Mouse (Mus musculus) kidney, adult 2 months (tissue): ENCODE measurements around the gene Rassf5. TPM values are rescaled to one million over a fixed set of nuclear protein-coding genes. Genes with fewer than 3 reads are reported as not detected.
A peak's percentile ranks its signal among the peaks of the same experiment; 100 is the strongest.

Experiments used
- DNase-seq: peaks from one replicate; pipeline ENCODE4 v3.0.0; 2021
- H3K27ac ChIP-seq: fragments of 200-500 bp; 2 replicates; pipeline ENCODE4 v1.5.1; 2012; ENCODE audit warnings: low read depth, low read length, control low read depth, inconsistent platforms; ENCODE audit not compliant: insufficient read depth
- H3K27me3 ChIP-seq: fragments of 200-500 bp; replicated peaks from 2 replicates; pipeline ENCODE4 v1.6.1; 2012; ENCODE audit warnings: mild to moderate bottlenecking, moderate library complexity, low read length, inconsistent platforms; ENCODE audit not compliant: control insufficient read depth, insufficient read depth
- H3K36me3 ChIP-seq: fragments of 200-500 bp; 2 replicates; pipeline ENCODE4 v1.6.1; 2012; ENCODE audit warnings: mild to moderate bottlenecking, moderate library complexity, low read length, inconsistent platforms; ENCODE audit not compliant: control insufficient read depth, insufficient read depth
- H3K4me1 ChIP-seq: fragments of 200-500 bp; 2 replicates; pipeline ENCODE4 v1.6.1; 2011; ENCODE audit warnings: low read length; ENCODE audit not compliant: control insufficient read depth, insufficient read depth
- H3K4me3 ChIP-seq: fragments of 200-500 bp; 2 replicates; pipeline ENCODE4 v1.5.1; 2011; ENCODE audit warnings: mild to moderate bottlenecking, low read depth, low read length, control low read depth; ENCODE audit not compliant: insufficient read depth
- CTCF ChIP-seq: fragments of 200-500 bp; conservative IDR thresholded peaks from 2 replicates; pipeline ENCODE4 v1.5.1; 2011; ENCODE audit warnings: low read depth, mild to moderate bottlenecking, control low read depth, low read length, moderate library complexity, mixed read lengths; ENCODE audit not compliant: insufficient read depth, insufficient read length
- POLR2A ChIP-seq: fragments of 200-500 bp; IDR thresholded peaks from one replicate; pipeline ENCODE4 v1.6.1; 2011; ENCODE audit warnings: low read depth, low read length, control low read depth
- WGBS: fragments of 180-500 bp; shearing (Covaris S2); methylation state at CpG from one replicate; pipeline ENCODE4 v1.1.7; 2018; 5-methylcytosine and 5-hydroxymethylcytosine counted together
- polyA plus RNA-seq: library from polyadenylated mRNA; depleted of rRNA; stranded (reverse); fragments of >200 nt; gene quantifications from 2 replicates; pipeline ENCODE4 v1.2.3, GENCODE M21; 2012

Rassf5 gene
- polyA plus RNA-seq, 1 experiment, result 5.7 TPM

DNA sequence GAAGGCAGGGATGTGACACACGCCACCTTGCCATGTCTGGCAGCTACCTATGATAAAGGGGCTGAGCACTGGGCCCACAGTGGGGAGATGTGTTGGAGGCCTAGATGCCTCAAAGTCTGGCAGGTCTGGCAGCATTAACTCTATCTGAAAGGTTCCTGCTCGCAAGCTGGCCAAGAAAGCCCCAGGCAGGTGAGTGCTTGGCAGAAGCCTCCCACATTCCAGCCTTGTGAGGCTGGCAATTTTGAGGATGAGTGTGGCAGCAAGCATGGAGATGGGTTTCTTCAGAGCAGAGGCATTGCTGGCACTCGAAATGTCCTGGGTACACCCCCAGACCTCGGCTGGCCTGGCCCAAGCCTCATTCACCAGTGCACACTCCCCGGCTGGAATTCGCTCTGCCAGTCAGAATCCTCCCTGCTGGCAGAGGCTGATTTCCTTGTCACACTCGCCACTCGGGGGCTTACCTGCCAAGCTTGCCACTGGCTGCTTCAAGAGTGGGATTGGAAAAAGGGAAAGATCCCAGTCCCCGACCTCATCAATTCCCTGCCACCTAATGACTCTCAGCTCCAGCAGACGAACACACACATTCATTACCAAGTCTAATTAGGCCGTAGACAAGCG lies 5.4 kb downstream of the Rassf5 start:
- WGBS, result 76% methylated on average over 12 of the region's 12 CpGs
- H3K27ac ChIP-seq, result peak overlapping the region; percentile 28; the same call in 1 of the 2 replicates
- no peaks in the 10 kb centered on the region for H3K27me3 ChIP-seq
- no peaks in the 10 kb centered on the region for H3K36me3 ChIP-seq
- no peak for DNase-seq
- 0 out of 2 replicates have a peak, but pooled peaks cover 5% of the 10 kb centered on the region for H3K4me1 ChIP-seq
- H3K4me3 ChIP-seq, result no peak overlapping the region
- TF ChIP-seq CTCF (no peak), POLR2A (no peak)

GRCm38 (mm10) chr1:131238931-131239381 lies 6.1 kb downstream of the Rassf5 start:
- Histone ChIP-seq H3K27me3 (no peaks in the 10 kb centered on the region), H3K4me1 (0 out of 2 replicates have a peak, but pooled peaks cover 5% of the 10 kb centered on the region), H3K27ac (peak overlapping the region; percentile 28; the same call in 1 of the 2 replicates), H3K36me3 (no peaks in the 10 kb centered on the region), H3K4me3 (no peak overlapping the region)
- WGBS, result 48% methylated on average over 8 of the region's 8 CpGs
- TF ChIP-seq POLR2A, result no peak
- TF ChIP-seq CTCF, result no peak
- DNase-seq, result peak; percentile 79

GRCm38 (mm10) chr1:131236077-131236476 lies 9.0 kb downstream of the Rassf5 start:
- no peak for DNase-seq
- no peaks in the 10 kb centered on the region for H3K27me3 ChIP-seq
- no peak overlapping the region for H3K4me3 ChIP-seq
- no peaks in the 10 kb centered on the region for H3K4me1 ChIP-seq
- WGBS, result 74% methylated on average over 7 of the region's 7 CpGs
- TF ChIP-seq CTCF (no peak), POLR2A (no peak)
- H3K36me3 ChIP-seq, result no peaks in the 10 kb centered on the region
- H3K27ac ChIP-seq, result no peak overlapping the region

GRCm38 (mm10) chr1:131233527-131233926 lies 11.5 kb downstream of the Rassf5 start:
- H3K27ac ChIP-seq, result no peak overlapping the region
- DNase-seq, result no peak
- 81% methylated on average over 12 of the region's 12 CpGs for WGBS
- H3K4me1 ChIP-seq, result no peaks in the 10 kb centered on the region
- no peaks in the 10 kb centered on the region for H3K36me3 ChIP-seq
- no peak overlapping the region for H3K4me3 ChIP-seq
- TF ChIP-seq POLR2A, result no peak
- TF ChIP-seq CTCF, result no peak
- H3K27me3 ChIP-seq, result no peaks in the 10 kb centered on the region

GRCm38 (mm10) chr1:131228659-131229058 lies 16.4 kb downstream of the Rassf5 start:
- no peak overlapping the region for H3K27ac ChIP-seq

GRCm38 (mm10) chr1:131228225-131228624 lies 16.8 kb downstream of the Rassf5 start:
- H3K4me3 ChIP-seq, result no peak overlapping the region
- WGBS, result 51% methylated on average over 7 of the region's 7 CpGs
- H3K4me1 ChIP-seq, result no peaks in the 10 kb centered on the region
- no peaks in the 10 kb centered on the region for H3K36me3 ChIP-seq
- TF ChIP-seq CTCF, result peak; percentile 50
- TF ChIP-seq POLR2A, result no peak
- no peak for DNase-seq
- H3K27ac ChIP-seq, result no peak overlapping the region
- no peaks in the 10 kb centered on the region for H3K27me3 ChIP-seq

More at GRCm38 (mm10) chr1:131228659-131229058, 16.4 kb downstream of the Rassf5 start:
- Histone ChIP-seq H3K36me3 (no peaks in the 10 kb centered on the region), H3K27me3 (no peaks in the 10 kb centered on the region), H3K4me3 (no peak overlapping the region), H3K4me1 (no peaks in the 10 kb centered on the region)
- WGBS, result 73% methylated on average over 5 of the region's 5 CpGs
- DNase-seq, result no peak
- TF ChIP-seq CTCF, result no peak
- no peak for TF ChIP-seq POLR2A

DNA sequence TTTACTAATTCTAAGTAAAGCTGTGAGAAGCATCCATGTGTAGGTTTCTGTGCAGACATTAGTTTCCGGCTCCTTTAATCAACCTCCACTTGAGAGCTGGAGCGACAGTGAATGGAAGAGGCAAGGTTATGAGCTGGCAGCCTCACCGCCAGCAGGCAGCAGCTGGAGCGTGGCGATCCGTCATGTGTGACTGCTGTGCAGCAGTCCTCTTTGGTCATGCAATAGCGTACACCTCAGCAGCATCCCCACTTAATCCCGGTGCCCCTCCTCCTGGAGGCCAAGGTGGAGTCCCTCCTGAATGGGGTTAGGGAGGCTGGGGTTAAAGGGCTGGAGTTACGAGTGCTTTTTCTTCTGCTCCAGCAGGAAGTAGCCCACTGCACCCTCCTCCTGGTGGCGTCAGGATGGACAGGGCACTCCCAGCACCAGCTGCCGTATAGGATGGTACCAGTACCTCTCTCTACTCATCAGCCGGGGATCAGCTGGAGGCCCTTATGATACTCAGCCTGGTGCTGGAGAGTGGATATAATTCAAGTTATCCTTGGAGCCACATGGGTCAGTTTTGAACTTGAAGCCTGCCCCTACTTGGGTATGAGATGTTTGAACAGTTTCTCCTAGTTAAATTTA lies 20.1 kb downstream of the Rassf5 start:
- WGBS, result 32% methylated on average over 12 of the region's 12 CpGs

More for the DNA sequence above, 20.1 kb downstream of the Rassf5 start:
- TF ChIP-seq CTCF (no peak), POLR2A (no peak)
- Histone ChIP-seq H3K27me3 (no peaks in the 10 kb centered on the region), H3K4me1 (no peaks in the 10 kb centered on the region), H3K4me3 (no peak overlapping the region), H3K27ac (no peak overlapping the region), H3K36me3 (no peaks in the 10 kb centered on the region)
- DNase-seq, result peak; percentile 67
